Mouse (Mus musculus) MEL (cell line): ENCODE results near the gene Acvr2a. TPM values are rescaled to one million over a fixed set of nuclear protein-coding genes. Genes with fewer than 3 reads are reported as not detected.

Experiments used
- DNase-seq: peaks from one replicate; pipeline ENCODE4 v3.0.0; 2011; ENCODE audit warnings: low read depth, low spot score
- H3K27ac ChIP-seq: 2 replicates; pipeline ENCODE4 v1.5.1; 2012; ENCODE audit warnings: low read depth, mild to moderate bottlenecking, control low read depth, low read length, moderate library complexity; ENCODE audit not compliant: control insufficient read depth
- H3K27me3 ChIP-seq, 2 experiments: fragments of 150-350 bp in 1 of 2; sonication (generic) in 1 of 2; 2 replicates each; pipeline ENCODE4 v1.6.1; 2012; ENCODE audit warnings: low read length in 2 of 2, mild to moderate bottlenecking in 2 of 2, improper control_type of control experiment in 1 of 2, moderate library complexity in 1 of 2; ENCODE audit not compliant: insufficient read depth in 2 of 2, control insufficient read depth in 1 of 2
- H3K36me3 ChIP-seq, 2 experiments: 2 replicates each; pipeline ENCODE4 v1.6.1; 2012 to 2014; ENCODE audit warnings: low read length in 2 of 2, improper control_type of control experiment in 1 of 2, inconsistent platforms in 1 of 2, mild to moderate bottlenecking in 1 of 2; ENCODE audit not compliant: insufficient read depth in 2 of 2, control insufficient read depth in 1 of 2
- H3K4me1 ChIP-seq, 2 experiments: fragments of 150-350 bp in 1 of 2; sonication (generic) in 1 of 2; 2 replicates each; pipeline ENCODE4 v1.6.1; 2012; ENCODE audit warnings: low read length in 2 of 2, improper control_type of control experiment in 1 of 2, mild to moderate bottlenecking in 1 of 2; ENCODE audit not compliant: insufficient read depth in 2 of 2, control insufficient read depth in 1 of 2
- H3K4me3 ChIP-seq, 2 experiments: fragments of 150-350 bp in 1 of 2; sonication (generic) in 1 of 2; 2 replicates each; pipeline ENCODE4 v1.5.1; 2012; ENCODE audit warnings: low read depth in 2 of 2, low read length in 2 of 2, mild to moderate bottlenecking in 2 of 2, moderate library complexity in 2 of 2, control low read depth in 1 of 2, improper control_type of control experiment in 1 of 2; ENCODE audit not compliant: control insufficient read depth in 1 of 2, insufficient read depth in 1 of 2
- H3K79me2 ChIP-seq: 2 replicates; pipeline ENCODE4 v1.6.1; 2012; ENCODE audit warnings: mild to moderate bottlenecking, low read length, moderate library complexity; ENCODE audit not compliant: control insufficient read depth, poor library complexity, insufficient read depth
- H3K9ac ChIP-seq: 2 replicates; pipeline ENCODE4 v1.6.1; 2012; ENCODE audit warnings: low read depth, mild to moderate bottlenecking, control low read depth, low read length, moderate library complexity; ENCODE audit not compliant: control insufficient read depth, poor library complexity, severe bottlenecking
- H3K9me3 ChIP-seq: fragments of 150-350 bp; sonication (generic); replicated peaks from 2 replicates; pipeline ENCODE4 v1.6.1; 2012; ENCODE audit warnings: mild to moderate bottlenecking, low read length, improper control_type of control experiment, moderate library complexity; ENCODE audit not compliant: insufficient read depth
- CTCF ChIP-seq, 3 experiments: IDR thresholded peaks in 2 of 3; conservative IDR thresholded peaks in 1 of 3; 2 replicates each; pipeline ENCODE4 v1.5.1; 2011 to 2012; ENCODE audit warnings: low read length in 3 of 3, low read depth in 2 of 3, mild to moderate bottlenecking in 2 of 3, improper control_type of control experiment in 1 of 3, inconsistent platforms in 1 of 3, mixed read lengths in 1 of 3, moderate library complexity in 1 of 3; ENCODE audit not compliant: control insufficient read depth in 1 of 3, insufficient read depth in 1 of 3, poor library complexity in 1 of 3, severe bottlenecking in 1 of 3
- E2F4 ChIP-seq: IDR thresholded peaks from 2 replicates; pipeline ENCODE4 v1.6.1; 2011; ENCODE audit warnings: low read depth, low read length, improper control_type of control experiment, borderline replicate concordance
- EP300 ChIP-seq, 2 experiments: IDR thresholded peaks; 2 replicates each; pipeline ENCODE4 v1.6.1; 2011; ENCODE audit warnings: improper control_type of control experiment in 2 of 2, low read length in 2 of 2, low read depth in 1 of 2, mild to moderate bottlenecking in 1 of 2
- ETS1 ChIP-seq: IDR thresholded peaks from 2 replicates; pipeline ENCODE4 v1.6.1; 2012; ENCODE audit warnings: low read depth, mild to moderate bottlenecking, inconsistent platforms, low read length, improper control_type of control experiment, moderate library complexity
- GABPA ChIP-seq: IDR thresholded peaks from 2 replicates; pipeline ENCODE4 v1.6.1; 2012; ENCODE audit warnings: low read depth, mild to moderate bottlenecking, inconsistent platforms, low read length, improper control_type of control experiment, moderate library complexity
- GATA1 ChIP-seq: IDR thresholded peaks from 2 replicates; pipeline ENCODE4 v1.6.1; 2011; ENCODE audit warnings: low read depth, low read length, improper control_type of control experiment
- HCFC1 ChIP-seq: IDR thresholded peaks from 2 replicates; pipeline ENCODE4 v1.6.1; 2012; ENCODE audit warnings: low read depth, mild to moderate bottlenecking, inconsistent platforms, low read length, improper control_type of control experiment, moderate library complexity
- JUND ChIP-seq: IDR thresholded peaks from 2 replicates; pipeline ENCODE4 v1.6.1; 2011; ENCODE audit warnings: low read depth, mild to moderate bottlenecking, improper control_type of control experiment, low read length
- MAX ChIP-seq: IDR thresholded peaks from 2 replicates; pipeline ENCODE4 v1.6.1; 2011; ENCODE audit warnings: low read length, improper control_type of control experiment
- MAZ ChIP-seq: IDR thresholded peaks from 2 replicates; pipeline ENCODE4 v1.6.1; 2012; ENCODE audit warnings: low read depth, mild to moderate bottlenecking, inconsistent platforms, low read length, improper control_type of control experiment
- MEF2A ChIP-seq: IDR thresholded peaks from 2 replicates; pipeline ENCODE4 v1.6.1; 2014; ENCODE audit warnings: low read depth, mild to moderate bottlenecking, inconsistent platforms, low read length, improper control_type of control experiment; ENCODE audit not compliant: poor library complexity, insufficient replicate concordance, severe bottlenecking; ENCODE audit errors: extremely low read depth
- MYB ChIP-seq: IDR thresholded peaks from 2 replicates; pipeline ENCODE4 v1.6.1; 2011; ENCODE audit warnings: mild to moderate bottlenecking, low read depth, low read length, improper control_type of control experiment
- MYC ChIP-seq: IDR thresholded peaks from 2 replicates; pipeline ENCODE4 v1.6.1; 2011; ENCODE audit warnings: low read depth, mild to moderate bottlenecking, low read length, improper control_type of control experiment, moderate library complexity
- NRF1 ChIP-seq: IDR thresholded peaks from 2 replicates; pipeline ENCODE4 v1.6.1; 2014; ENCODE audit warnings: low read depth, mild to moderate bottlenecking, inconsistent platforms, low read length, improper control_type of control experiment, moderate library complexity; ENCODE audit not compliant: poor library complexity, insufficient read depth, severe bottlenecking
- POLR2A ChIP-seq, 2 experiments: IDR thresholded peaks; 2 replicates each; pipeline ENCODE4 v1.6.1; 2011 to 2012; ENCODE audit warnings: low read length in 2 of 2, mild to moderate bottlenecking in 2 of 2, control low read depth in 1 of 2, improper control_type of control experiment in 1 of 2, low read depth in 1 of 2, moderate library complexity in 1 of 2; ENCODE audit not compliant: control insufficient read depth in 1 of 2, insufficient read depth in 1 of 2, poor library complexity in 1 of 2
- POLR2AphosphoS2 ChIP-seq: IDR thresholded peaks from 2 replicates; pipeline ENCODE4 v1.6.1; 2011; ENCODE audit warnings: low read length, improper control_type of control experiment
- RAD21 ChIP-seq: IDR thresholded peaks from 2 replicates; pipeline ENCODE4 v1.6.1; 2011; ENCODE audit warnings: mild to moderate bottlenecking, low read depth, low read length, improper control_type of control experiment
- SIN3A ChIP-seq: IDR thresholded peaks from 2 replicates; pipeline ENCODE4 v1.6.1; 2012; ENCODE audit warnings: low read length, improper control_type of control experiment, inconsistent platforms
- SMC3 ChIP-seq: IDR thresholded peaks from 2 replicates; pipeline ENCODE4 v1.6.1; 2011; ENCODE audit warnings: low read depth, low read length, improper control_type of control experiment
- USF2 ChIP-seq, 2 experiments: IDR thresholded peaks; 2 replicates each; pipeline ENCODE4 v1.6.1; 2011 to 2012; ENCODE audit warnings: improper control_type of control experiment in 2 of 2, low read length in 2 of 2, borderline replicate concordance in 1 of 2, inconsistent platforms in 1 of 2, low read depth in 1 of 2, mild to moderate bottlenecking in 1 of 2; ENCODE audit not compliant: insufficient read depth in 1 of 2
- ZC3H11A ChIP-seq: IDR thresholded peaks from 2 replicates; pipeline ENCODE4 v1.6.1; 2012; ENCODE audit warnings: low read depth, mild to moderate bottlenecking, inconsistent platforms, low read length, improper control_type of control experiment
- ZKSCAN1 ChIP-seq: IDR thresholded peaks from 2 replicates; pipeline ENCODE4 v1.6.1; 2012; ENCODE audit warnings: low read depth, mild to moderate bottlenecking, inconsistent platforms, low read length, improper control_type of control experiment, moderate library complexity
- ZMIZ1 ChIP-seq: IDR thresholded peaks from 2 replicates; pipeline ENCODE4 v1.6.1; 2012; ENCODE audit warnings: low read depth, mild to moderate bottlenecking, inconsistent platforms, low read length, improper control_type of control experiment, moderate library complexity
- polyA plus RNA-seq, 2 experiments: library from polyadenylated mRNA; stranded (reverse) in 1 of 2; unstranded in 1 of 2; fragments of >175 nt in 1 of 2; fragments of >200 nt in 1 of 2; gene quantifications; 2 replicates each; pipeline versions ENCODE4 v1.2.1 to v1.2.4; 2012; ENCODE audit warnings: low replicate concordance in 2 of 2, low read depth in 1 of 2; ENCODE audit not compliant: insufficient read length in 2 of 2, insufficient read depth in 1 of 2, missing spikeins in 1 of 2
- total RNA-seq: library from RNA; depleted of rRNA; stranded (reverse); fragments of 300-350 nt; gene quantifications from 2 replicates; pipeline ENCODE4 v1.2.3, GENCODE M21; 2012

Acvr2a gene
- total and polyA plus RNA-seq, 3 experiments: 2.2 to 3.5 TPM; not detected in 1

- no peaks in the 10 kb centered on the region for H3K9me3 ChIP-seq
- TF ChIP-seq ETS1: no peak
- TF ChIP-seq SIN3A: no peak
- no peak for TF ChIP-seq E2F4
- no peak for TF ChIP-seq POLR2A (IDR thresholded peaks at IDR 0.05; ENCODE audit: control insufficient read depth in 1 of 2, insufficient read depth in 1 of 2, low read depth in 1 of 2, low read length in 2 of 2, poor library complexity in 1 of 2)
- no peak for TF ChIP-seq USF2 (IDR thresholded peaks at IDR 0.05; ENCODE audit: borderline replicate concordance in 1 of 2, insufficient read depth in 1 of 2, low read depth in 1 of 2, low read length in 2 of 2)
- TF ChIP-seq MYB: no peak
- TF ChIP-seq NRF1: no peak
- TF ChIP-seq EP300 (IDR thresholded peaks at IDR 0.05; ENCODE audit: low read depth in 1 of 2, low read length in 2 of 2): no peak
- no peak for TF ChIP-seq ZMIZ1
- TF ChIP-seq MAZ: no peak
- no peak for TF ChIP-seq MYC
- no peak for TF ChIP-seq MAX
- no peak for TF ChIP-seq SMC3
- no peak for TF ChIP-seq POLR2AphosphoS2
- TF ChIP-seq MEF2A: no peak
- no peak for TF ChIP-seq GABPA
- no peak for TF ChIP-seq ZKSCAN1
- TF ChIP-seq HCFC1: no peak
- no peak for TF ChIP-seq GATA1
- no peaks in the 10 kb centered on the region for H3K27me3 ChIP-seq
- H3K27ac ChIP-seq: no peak overlapping the region
- H3K4me1 ChIP-seq: no peaks in the 10 kb centered on the region
- H3K4me3 ChIP-seq: no peak overlapping the region
- no peak overlapping the region for H3K9ac ChIP-seq
- no peak for DNase-seq
- H3K36me3 ChIP-seq: no peaks in the 10 kb centered on the region
- no peaks in the 10 kb centered on the region for H3K79me2 ChIP-seq
Measured at GRCm38 (mm10) chr2:48868199-48868913, 54.4 kb downstream of the Acvr2a start.

GRCm38 (mm10) chr2:48885945-48886344 lies 72.0 kb downstream of the Acvr2a start:
- no peaks in the 10 kb centered on the region for H3K9me3 ChIP-seq
- no peaks in the 10 kb centered on the region for H3K79me2 ChIP-seq
- H3K36me3 ChIP-seq: no peaks in the 10 kb centered on the region
- no peak overlapping the region for H3K27ac ChIP-seq
- TF ChIP-seq CTCF (IDR thresholded peaks at IDR 0.05 in 2 of 3, conservative IDR thresholded peaks at IDR 0.05 in 1 of 3; ENCODE audit: control insufficient read depth in 1 of 3, insufficient read depth in 1 of 3, low read depth in 2 of 3, low read length in 3 of 3, poor library complexity in 1 of 3, severe bottlenecking in 1 of 3) (peak; percentile 30 to 81 (median 66)), ZC3H11A (peak; percentile 96), ETS1 (no peak), SMC3 (peak; percentile 95), RAD21 (peak; percentile 95), JUND (no peak)
- H3K27me3 ChIP-seq: no peaks in the 10 kb centered on the region
- no peaks in the 10 kb centered on the region for H3K4me1 ChIP-seq
- H3K4me3 ChIP-seq: no peak overlapping the region
- peak; percentile 78 for DNase-seq
- H3K9ac ChIP-seq: no peak overlapping the region
